ENCODE assay signal across 28 mouse cellular contexts in the genomic region with DNA sequence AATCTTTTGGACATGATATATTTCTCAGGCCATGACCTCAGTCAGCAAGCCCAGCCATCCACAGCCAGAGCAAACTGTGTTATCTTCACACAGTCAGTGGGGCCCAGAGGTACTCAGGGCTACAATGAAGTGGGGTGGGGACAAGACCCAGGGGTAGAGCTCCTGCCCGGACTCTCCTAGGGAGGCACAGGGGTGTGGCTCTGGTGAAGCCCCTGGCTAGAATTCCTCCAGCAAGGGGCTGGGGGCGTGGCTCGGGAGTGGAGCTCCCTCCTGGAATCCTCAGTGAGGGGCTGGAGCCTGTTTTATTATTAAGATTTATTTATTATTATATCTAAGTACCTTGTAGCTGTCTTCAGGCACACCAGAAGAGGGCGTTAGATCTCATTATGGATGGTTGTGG. TPM values are rescaled to one million over a fixed set of nuclear protein-coding genes. Genes with fewer than 3 reads are reported as not detected.
DNase-seq lines count a peak whose midpoint lies in the region; ATAC-seq and TF ChIP-seq lines count a peak whose summit lies in the region.
"Had no signal": no experiment of that assay in that cellular context is flagged by ENCODE, and none has a peak within 500 bp of the region (broad histone marks: within the 10 kb centered on the region; RNA-seq: fewer than 3 reads in every experiment).

No protein-coding gene starts in this region.

- peak; percentile 39 for DNase-seq in cerebellum, adult 11-12 months
- DNase-seq in cerebellum, adult 9-11 months: no peak
- no peak for DNase-seq in liver, embryonic 13.5 days
- no peak for DNase-seq in liver, embryonic 11.5 days (ENCODE audit: low spot score)
- no peak for DNase-seq in stomach, postnatal 0 days (ENCODE audit: low spot score)
- peak; percentile 69 for DNase-seq in R1 (ENCODE audit: low read depth, low spot score)
- DNase-seq in heart, postnatal 36 days: no peak
- DNase-seq: adrenal gland, postnatal 10 days; adrenal gland, postnatal 36 days; cerebellum, adult 2 months; cerebellum, postnatal 36 days; embryo, embryonic 11 days; gastrocnemius, postnatal 25 days; heart, adult 18-20 months; heart, postnatal 10 days; heart, postnatal 4 days had no signal

- no peak for TF ChIP-seq EP300 in stomach, postnatal 0 days (optimal IDR thresholded peaks at IDR 0.05)

- no peaks in the 10 kb centered on the region for H3K9me3 ChIP-seq in liver, embryonic 13.5 days (replicated peaks)
- no peaks in the 10 kb centered on the region for H3K9me3 ChIP-seq in liver, embryonic 11.5 days (ENCODE audit: control insufficient read depth, low read length)
- no peaks in the 10 kb centered on the region for H3K9me3 ChIP-seq in stomach, embryonic 14.5 days (ENCODE audit: control insufficient read depth, low read depth, low read length)
- H3K9me3 ChIP-seq in stomach, postnatal 0 days (ENCODE audit: control insufficient read depth, low read length): no peaks in the 10 kb centered on the region
- H3K9me3 ChIP-seq: embryonic facial prominence, embryonic 10.5 days; embryonic facial prominence, embryonic 13.5 days; forebrain, embryonic 12.5 days; forebrain, embryonic 15.5 days; heart, embryonic 12.5 days; heart, embryonic 15.5 days had no signal

- no peak overlapping the region for H3K27ac ChIP-seq in liver, embryonic 13.5 days
- no peak overlapping the region for H3K27ac ChIP-seq in liver, embryonic 11.5 days (ENCODE audit: low read depth, low read length)
- no peak overlapping the region for H3K27ac ChIP-seq in stomach, embryonic 14.5 days (ENCODE audit: low read length)
- no peak overlapping the region for H3K27ac ChIP-seq in stomach, postnatal 0 days (replicated peaks)
- H3K27ac ChIP-seq: embryonic facial prominence, embryonic 10.5 days; embryonic facial prominence, embryonic 13.5 days; forebrain, embryonic 12.5 days; forebrain, embryonic 15.5 days; heart, embryonic 15.5 days; hindbrain, embryonic 14.5 days; hindbrain, postnatal 0 days had no signal

- 28% methylated on average over 4 of the region's 4 CpGs for WGBS in liver, embryonic 13.5 days (ENCODE audit: insufficient replicate concordance)
- 51% methylated on average over 4 of the region's 4 CpGs for WGBS in liver, embryonic 11.5 days
- 49% methylated on average over 4 of the region's 4 CpGs for WGBS in stomach, embryonic 14.5 days
- 31% methylated on average over 4 of the region's 4 CpGs for WGBS in stomach, postnatal 0 days

- no peaks in the 10 kb centered on the region for H3K36me3 ChIP-seq in liver, embryonic 13.5 days
- no peaks in the 10 kb centered on the region for H3K36me3 ChIP-seq in liver, embryonic 11.5 days (ENCODE audit: control insufficient read depth, insufficient read depth, low read length)
- H3K36me3 ChIP-seq in stomach, embryonic 14.5 days (ENCODE audit: control insufficient read depth, insufficient read depth, low read length): no peaks in the 10 kb centered on the region
- no peaks in the 10 kb centered on the region for H3K36me3 ChIP-seq in stomach, postnatal 0 days (ENCODE audit: control insufficient read depth, insufficient read depth, low read length)
- H3K36me3 ChIP-seq: embryonic facial prominence, embryonic 10.5 days; embryonic facial prominence, embryonic 13.5 days; forebrain, embryonic 12.5 days; forebrain, embryonic 15.5 days; heart, embryonic 12.5 days; heart, embryonic 15.5 days had no signal

- peaks cover 30% of the 10 kb centered on the region for H3K4me1 ChIP-seq in liver, embryonic 13.5 days (replicated peaks)
- H3K4me1 ChIP-seq in liver, embryonic 11.5 days (replicated peaks; ENCODE audit: control insufficient read depth, insufficient read depth, low read length): peaks cover 8% of the 10 kb centered on the region; the same call in 1 of the 2 replicates
- H3K4me1 ChIP-seq in stomach, embryonic 14.5 days (ENCODE audit: control insufficient read depth, insufficient read depth, low read length): peaks cover 4% of the 10 kb centered on the region; the same call in 1 of the 2 replicates
- no peaks in the 10 kb centered on the region for H3K4me1 ChIP-seq in stomach, postnatal 0 days (replicated peaks; ENCODE audit: control insufficient read depth, insufficient read depth)

- intact Hi-C loops in heart, postnatal 36 days (cut with DNase I): no loop called here

- ATAC-seq in liver, embryonic 13.5 days (ENCODE audit: low read depth): no peak
- no peak for ATAC-seq in liver, embryonic 11.5 days (replicated peaks; ENCODE audit: low FRiP score)
- ATAC-seq in stomach, embryonic 14.5 days (ENCODE audit: insufficient number of reproducible peaks, insufficient read depth, low FRiP score, low read depth): 0 out of 2 replicates have a peak, but pooled peaks have one; percentile 25
- ATAC-seq in stomach, postnatal 0 days (ENCODE audit: low FRiP score, low TSS enrichment): no peak
- ATAC-seq: forebrain, embryonic 15.5 days; hindbrain, postnatal 0 days had no signal

- H3K9ac ChIP-seq in liver, embryonic 13.5 days: 0 out of 2 replicates have a peak overlapping the region, but pooled peaks have one; percentile 22
- H3K9ac ChIP-seq in liver, embryonic 11.5 days (ENCODE audit: low read depth, low read length): no peak overlapping the region
- no peak overlapping the region for H3K9ac ChIP-seq in stomach, embryonic 14.5 days (replicated peaks; ENCODE audit: low read depth, low read length)
- H3K9ac ChIP-seq in stomach, postnatal 0 days (ENCODE audit: low read length): no peak overlapping the region
- H3K9ac ChIP-seq: embryonic facial prominence, embryonic 13.5 days; forebrain, embryonic 12.5 days; forebrain, embryonic 15.5 days; heart, embryonic 12.5 days; heart, embryonic 15.5 days; hindbrain, embryonic 14.5 days had no signal

- TF ChIP-seq CTCF in stomach, postnatal 0 days (IDR thresholded peaks at IDR 0.05; ENCODE audit: low read depth): no peak

- H3K4me3 ChIP-seq in liver, embryonic 13.5 days (replicated peaks): no peak overlapping the region
- no peak overlapping the region for H3K4me3 ChIP-seq in liver, embryonic 11.5 days (ENCODE audit: low read depth, low read length)
- H3K4me3 ChIP-seq in stomach, embryonic 14.5 days (ENCODE audit: low read depth, low read length): no peak overlapping the region
- no peak overlapping the region for H3K4me3 ChIP-seq in stomach, postnatal 0 days (ENCODE audit: low read depth, low read length)
- H3K4me3 ChIP-seq: embryonic facial prominence, embryonic 10.5 days; embryonic facial prominence, embryonic 13.5 days; erythroblast, embryonic 14.5 days; forebrain, embryonic 12.5 days; forebrain, embryonic 15.5 days; heart, embryonic 12.5 days; heart, embryonic 15.5 days had no signal

- H3K27me3 ChIP-seq in liver, embryonic 13.5 days: peaks cover 20% of the 10 kb centered on the region
- H3K27me3 ChIP-seq in liver, embryonic 11.5 days (replicated peaks; ENCODE audit: control insufficient read depth, insufficient read depth, low read length): no peaks in the 10 kb centered on the region
- no peaks in the 10 kb centered on the region for H3K27me3 ChIP-seq in stomach, embryonic 14.5 days (ENCODE audit: control insufficient read depth, insufficient read depth, low read length)
- H3K27me3 ChIP-seq in stomach, postnatal 0 days (ENCODE audit: control insufficient read depth, insufficient read depth, low read length): no peaks in the 10 kb centered on the region
- H3K27me3 ChIP-seq: forebrain, embryonic 12.5 days; forebrain, embryonic 15.5 days; heart, embryonic 15.5 days had no signal

- H3K4me2 ChIP-seq in liver, embryonic 13.5 days: no peak overlapping the region
- no peak overlapping the region for H3K4me2 ChIP-seq in liver, embryonic 11.5 days
- H3K4me2 ChIP-seq in stomach, embryonic 14.5 days (replicated peaks; ENCODE audit: low read depth, low read length): no peak overlapping the region
- H3K4me2 ChIP-seq in stomach, postnatal 0 days (replicated peaks; ENCODE audit: low read depth): no peak overlapping the region
- H3K4me2 ChIP-seq: embryonic facial prominence, embryonic 13.5 days; forebrain, embryonic 12.5 days; forebrain, embryonic 15.5 days; heart, embryonic 12.5 days; heart, embryonic 15.5 days; hindbrain, embryonic 14.5 days had no signal

RNA-seq across cellular contexts. Expression of gene Ccdc124, which starts 2.6 kb away (rescaled TPM):
- 70.9 and 76.5 TPM in 2 replicates for polyA plus RNA-seq in liver, embryonic 13.5 days (2015; fragmentation: Nextera tagmentation; extraction: Ambion mirVana)
- polyA plus RNA-seq in liver, embryonic 11.5 days (2014; fragmentation: Nextera tagmentation; extraction: Ambion mirVana): 110 and 112 TPM in 2 replicates
- 92.1 and 102 TPM in 2 replicates for polyA plus RNA-seq in stomach, embryonic 14.5 days (2014; fragmentation: Nextera tagmentation; extraction: Ambion mirVana)
- 73.2 and 74.1 TPM in 2 replicates for polyA plus RNA-seq in stomach, postnatal 0 days (2015; fragmentation: Nextera tagmentation; extraction: Ambion mirVana)
- total RNA-seq in heart, postnatal 36 days (2021): 10 to 100 TPM; 45.2 to 49.4 TPM

RNA-seq across cellular contexts. Expression of gene Kcnn1, which starts 13.3 kb away (rescaled TPM):
- 0.29 and 0.44 TPM in 2 replicates for polyA plus RNA-seq in liver, embryonic 13.5 days (2015; fragmentation: Nextera tagmentation; extraction: Ambion mirVana)
- polyA plus RNA-seq in liver, embryonic 11.5 days (2014; fragmentation: Nextera tagmentation; extraction: Ambion mirVana): 0.47 and 0.73 TPM in 2 replicates
- 1.6 and 2.1 TPM in 2 replicates for polyA plus RNA-seq in stomach, embryonic 14.5 days (2014; fragmentation: Nextera tagmentation; extraction: Ambion mirVana)
- polyA plus RNA-seq in stomach, postnatal 0 days (2015; fragmentation: Nextera tagmentation; extraction: Ambion mirVana): 0.64 and 0.72 TPM in 2 replicates
- total RNA-seq in heart, postnatal 36 days (2021): 10 to 100 TPM; 10.4 to 13.6 TPM

RNA-seq across cellular contexts. Expression of gene Slc5a5, which starts 16.2 kb away (rescaled TPM):
- polyA plus RNA-seq in liver, embryonic 13.5 days (2015; fragmentation: Nextera tagmentation; extraction: Ambion mirVana): 0.03 TPM in 2 replicates
- 0.18 and 0.34 TPM in 2 replicates for polyA plus RNA-seq in liver, embryonic 11.5 days (2014; fragmentation: Nextera tagmentation; extraction: Ambion mirVana)
- polyA plus RNA-seq in stomach, embryonic 14.5 days (2014; fragmentation: Nextera tagmentation; extraction: Ambion mirVana): 4.2 and 4.8 TPM in 2 replicates
- 42.8 and 58.5 TPM in 2 replicates for polyA plus RNA-seq in stomach, postnatal 0 days (2015; fragmentation: Nextera tagmentation; extraction: Ambion mirVana)
- not detected for total RNA-seq in heart, postnatal 36 days (2021)
- total RNA-seq: adrenal gland, adult 18-20 months; adrenal gland, postnatal 36 days; gastrocnemius, adult 8-10 months; gastrocnemius, postnatal 25 days; heart, adult 18-20 months had no signal

RNA-seq across cellular contexts. Expression of gene Rpl18a, which starts 20.8 kb away (rescaled TPM):
- polyA plus RNA-seq in liver, embryonic 13.5 days (2015; fragmentation: Nextera tagmentation; extraction: Ambion mirVana): 2,606 and 3,100 TPM in 2 replicates
- 3,876 and 4,144 TPM in 2 replicates for polyA plus RNA-seq in liver, embryonic 11.5 days (2014; fragmentation: Nextera tagmentation; extraction: Ambion mirVana)
- 5,566 and 6,204 TPM in 2 replicates for polyA plus RNA-seq in stomach, embryonic 14.5 days (2014; fragmentation: Nextera tagmentation; extraction: Ambion mirVana)
- polyA plus RNA-seq in stomach, postnatal 0 days (2015; fragmentation: Nextera tagmentation; extraction: Ambion mirVana): 4,207 and 4,214 TPM in 2 replicates
- 100 to 1,000 TPM; 895 to 990 TPM for total RNA-seq in heart, postnatal 36 days (2021)

RNA-seq across cellular contexts. Expression of gene Map1s, which starts 29.4 kb away (rescaled TPM):
- polyA plus RNA-seq in liver, embryonic 13.5 days (2015; fragmentation: Nextera tagmentation; extraction: Ambion mirVana): 17.7 and 19.0 TPM in 2 replicates
- polyA plus RNA-seq in liver, embryonic 11.5 days (2014; fragmentation: Nextera tagmentation; extraction: Ambion mirVana): 48.7 and 49.0 TPM in 2 replicates
- polyA plus RNA-seq in stomach, embryonic 14.5 days (2014; fragmentation: Nextera tagmentation; extraction: Ambion mirVana): 41.5 and 42.0 TPM in 2 replicates
- 15.2 and 15.6 TPM in 2 replicates for polyA plus RNA-seq in stomach, postnatal 0 days (2015; fragmentation: Nextera tagmentation; extraction: Ambion mirVana)
- 10 to 100 TPM; 18.1 to 20.3 TPM for total RNA-seq in heart, postnatal 36 days (2021)

Comparison
In these comparisons a context has a peak if more than half of its experiments do, and no peak if none do; other contexts are left out.
1. DNase-seq: peak in cerebellum, adult 11-12 months (single experiment) and R1 (single experiment); none in cerebellum, adult 9-11 months (single experiment), liver, embryonic 13.5 days (single experiment), liver, embryonic 11.5 days (single experiment), stomach, postnatal 0 days (single experiment) and heart, postnatal 36 days (0 of 2).